Mouse (Mus musculus) heart, postnatal 0 days (tissue): ENCODE results near the gene Ccm2. TPM values are rescaled to one million over a fixed set of nuclear protein-coding genes. Genes with fewer than 3 reads are reported as not detected.

Experiments
- ATAC-seq: fragments of 200-750 bp; cut with Nextera tagmentation; 2 replicates; pipeline ENCODE4 v1.8.0; 2017; ENCODE audit warnings: low read depth, moderate number of reproducible peaks, moderate library complexity; ENCODE audit not compliant: insufficient read depth
- DNase-seq: peaks from one replicate; pipeline ENCODE4 v3.0.0-alpha.2; 2016; ENCODE audit warnings: low spot score
- H3K27ac ChIP-seq: fragments of 300-500 bp; sonication (generic); 2 replicates; pipeline ENCODE4 v1.5.1; 2014; ENCODE audit warnings: low read depth, mild to moderate bottlenecking
- H3K27me3 ChIP-seq: fragments of 300-500 bp; sonication (generic); 2 replicates; pipeline ENCODE4 v1.6.1; 2014; ENCODE audit warnings: low read length, mixed read lengths; ENCODE audit not compliant: control insufficient read depth, insufficient read depth
- H3K36me3 ChIP-seq: fragments of 300-500 bp; sonication (generic); replicated peaks from 2 replicates; pipeline ENCODE4 v1.6.1; 2014; ENCODE audit warnings: low read length, mixed read lengths; ENCODE audit not compliant: control insufficient read depth, insufficient read depth
- H3K4me1 ChIP-seq: fragments of 300-500 bp; sonication (generic); 2 replicates; pipeline ENCODE4 v1.6.1; 2014; ENCODE audit warnings: antibody characterized with exemption; ENCODE audit not compliant: control insufficient read depth, insufficient read depth
- H3K4me2 ChIP-seq: fragments of 300-500 bp; sonication (generic); 2 replicates; pipeline ENCODE4 v1.6.1; 2014; ENCODE audit warnings: low read depth, mild to moderate bottlenecking, low read length, moderate library complexity
- H3K4me3 ChIP-seq: fragments of 300-500 bp; sonication (generic); 2 replicates; pipeline ENCODE4 v1.5.1; 2014; ENCODE audit warnings: low read depth, low read length
- H3K9ac ChIP-seq: fragments of 300-500 bp; sonication (generic); replicated peaks from 2 replicates; pipeline ENCODE4 v1.6.1; 2014; ENCODE audit warnings: low read depth, low read length, mixed read lengths
- H3K9me3 ChIP-seq: fragments of 300-500 bp; sonication (generic); replicated peaks from 2 replicates; pipeline ENCODE4 v1.6.1; 2016; ENCODE audit warnings: low read length; ENCODE audit not compliant: control insufficient read depth
- CTCF ChIP-seq: IDR thresholded peaks from 2 replicates; pipeline ENCODE4 v1.5.1; 2016; ENCODE audit warnings: antibody characterized with exemption, control low read depth, low read depth
- EP300 ChIP-seq: IDR thresholded peaks from 2 replicates; pipeline ENCODE4 v1.6.1; 2016; ENCODE audit warnings: antibody characterized with exemption, low read depth
- WGBS: fragments of 180-500 bp; shearing (Covaris S2); extraction: QIAGEN DNeasy Blood & Tissue Kit; methylation state at CpG from one replicate; pipeline ENCODE4 v1.1.7; 2014; 5-methylcytosine and 5-hydroxymethylcytosine counted together
- polyA plus RNA-seq: library from polyadenylated mRNA; unstranded; fragments of >200 nt; fragmentation: Nextera tagmentation; extraction: Ambion mirVana; gene quantifications from 2 replicates; pipeline ENCODE4 v1.2.1, GENCODE M21; 2015
- total RNA-seq: library from RNA; depleted of rRNA; stranded (reverse); fragments of >200 nt; gene quantifications from 2 replicates; pipeline ENCODE4 v1.2.3, GENCODE M21; 2014; ENCODE audit warnings: low replicate concordance

Ccm2 gene
- total and polyA plus RNA-seq, 2 experiments from 2014 or later = 38.4 to 54.4 TPM

GRCm38 (mm10) chr11:6605491-6606399, 59.1 kb downstream of the Ccm2 start, which contains the start of gene Nacad:
Nacad (minus strand) TSS chr11:6606053.
- Histone ChIP-seq H3K27ac (no peak within 1 kb of the TSS), H3K27me3 (peaks cover 35% of the 10 kb centered on the region), H3K9me3 (no peaks in the 10 kb centered on the region), H3K4me2 (peak within 1 kb of the TSS; percentile 62), H3K4me3 (peak within 1 kb of the TSS; percentile 39), H3K9ac (no peak within 1 kb of the TSS), H3K36me3 (peaks cover 2% of the 10 kb centered on the region), H3K4me1 (peaks cover 20% of the 10 kb centered on the region)
- TF ChIP-seq CTCF = no peak
- no peak for TF ChIP-seq EP300
- peak; percentile 12; the same call in 1 of the 2 replicates for ATAC-seq
- WGBS = 8% methylated on average over 36 of the region's 41 CpGs
- peak; percentile 7 for DNase-seq

- Histone ChIP-seq H3K9ac (no peak overlapping the region), H3K27me3 (no peaks in the 10 kb centered on the region), H3K9me3 (no peaks in the 10 kb centered on the region), H3K4me3 (no peak overlapping the region), H3K27ac (no peak overlapping the region), H3K4me2 (no peak overlapping the region), H3K4me1 (no peaks in the 10 kb centered on the region), H3K36me3 (peaks cover 69% of the 10 kb centered on the region)
- no peak for TF ChIP-seq EP300
- no peak for TF ChIP-seq CTCF
- 80% methylated on average over 12 of the region's 12 CpGs for WGBS
- ATAC-seq (no peak), DNase-seq (no peak)
Observed at GRCm38 (mm10) chr11:6615250-6616205, 68.8 kb downstream of the Ccm2 start.

- TF ChIP-seq EP300 (no peak), CTCF (no peak)
- Histone ChIP-seq H3K4me3 (peak overlapping the region; percentile 84), H3K27me3 (no peaks in the 10 kb centered on the region), H3K27ac (no peak overlapping the region), H3K9me3 (no peaks in the 10 kb centered on the region), H3K9ac (no peak overlapping the region), H3K36me3 (peaks cover 62% of the 10 kb centered on the region), H3K4me2 (peak overlapping the region; percentile 91), H3K4me1 (peaks cover 24% of the 10 kb centered on the region)
- ATAC-seq (no peak), DNase-seq (no peak)
- WGBS = 75% methylated on average over 10 of the region's 10 CpGs
Observed at GRCm38 (mm10) chr11:6623704-6624103, 77.0 kb downstream of the Ccm2 start.

GRCm38 (mm10) chr11:6624619-6625382, 78.1 kb downstream of the Ccm2 start:
- WGBS = 34% methylated on average over 14 of the region's 14 CpGs
- Histone ChIP-seq H3K27me3 (no peaks in the 10 kb centered on the region), H3K9ac (peak overlapping the region; percentile 84), H3K9me3 (no peaks in the 10 kb centered on the region), H3K27ac (peak overlapping the region; percentile 30; the same call in 1 of the 2 replicates), H3K4me3 (peak overlapping the region; percentile 84), H3K36me3 (peaks cover 51% of the 10 kb centered on the region), H3K4me2 (peak overlapping the region; percentile 91), H3K4me1 (peaks cover 24% of the 10 kb centered on the region)
- ATAC-seq (no peak), DNase-seq (peak; percentile 20)
- TF ChIP-seq EP300 (no peak), CTCF (no peak)
